Mouse (Mus musculus): ENCODE data around the gene Kcnq5. TPM values are rescaled to one million over a fixed set of nuclear protein-coding genes. Genes with fewer than 3 reads are reported as not detected.
A peak's percentile ranks its signal among the peaks of the same experiment; 100 is the strongest.

Gene Kcnq5
- polyA plus RNA-seq (2015; fragmentation: Nextera tagmentation; extraction: Ambion mirVana), result 2.0 and 2.3 TPM in 2 replicates

GRCm38 (mm10) chr1:21961251-21962082, at the start of gene Kcnq5:
Gene Kcnq5 (minus strand): TSS chr1:21961942.
- H3K4me1 ChIP-seq, result peaks cover 20% of the 10 kb centered on the region
- peak within 1 kb of the TSS; percentile 75 for H3K4me3 ChIP-seq (replicated peaks)
- peaks cover 10% of the 10 kb centered on the region; the same call in 1 of the 2 replicates for H3K27me3 ChIP-seq (replicated peaks)
- peak within 1 kb of the TSS; percentile 64 for H3K27ac ChIP-seq (replicated peaks)
- H3K9ac ChIP-seq (replicated peaks), result peak within 1 kb of the TSS; percentile 65
- H3K4me2 ChIP-seq, result peak within 1 kb of the TSS; percentile 96
- under 1% methylated on average over 65 of the region's 89 CpGs for WGBS
- ATAC-seq (ENCODE audit: low FRiP score), result peak; percentile 83
- H3K9me3 ChIP-seq (replicated peaks), result no peaks in the 10 kb centered on the region
- H3K36me3 ChIP-seq, result no peaks in the 10 kb centered on the region

- ATAC-seq (ENCODE audit: low FRiP score), result no peak
- Histone ChIP-seq H3K36me3 (no peaks in the 10 kb centered on the region), H3K27me3 (replicated peaks) (no peaks in the 10 kb centered on the region), H3K4me3 (replicated peaks) (no peak overlapping the region), H3K9ac (replicated peaks) (no peak overlapping the region), H3K27ac (replicated peaks) (no peak overlapping the region), H3K4me2 (no peak overlapping the region), H3K9me3 (replicated peaks) (no peaks in the 10 kb centered on the region), H3K4me1 (no peaks in the 10 kb centered on the region)
Measured at GRCm38 (mm10) chr1:21979755-21980154, 18.0 kb upstream of the Kcnq5 start.

- Histone ChIP-seq H3K4me3 (replicated peaks) (no peak overlapping the region), H3K27ac (replicated peaks) (no peak overlapping the region), H3K27me3 (replicated peaks) (no peaks in the 10 kb centered on the region), H3K4me2 (no peak overlapping the region), H3K36me3 (no peaks in the 10 kb centered on the region), H3K9ac (replicated peaks) (no peak overlapping the region), H3K9me3 (replicated peaks) (no peaks in the 10 kb centered on the region), H3K4me1 (no peaks in the 10 kb centered on the region)
- ATAC-seq (ENCODE audit: low FRiP score), result no peak
- 80% methylated on average over 1 of the region's 1 CpGs for WGBS
Measured at GRCm38 (mm10) chr1:21979292-21979691, 17.6 kb upstream of the Kcnq5 start.

GRCm38 (mm10) chr1:21974040-21974439, 12.3 kb upstream of the Kcnq5 start:
- no peak overlapping the region for H3K4me2 ChIP-seq
- H3K4me3 ChIP-seq (replicated peaks), result no peak overlapping the region
- no peak overlapping the region for H3K9ac ChIP-seq (replicated peaks)
- H3K27ac ChIP-seq (replicated peaks), result no peak overlapping the region
- 78% methylated on average over 3 of the region's 3 CpGs for WGBS
- H3K27me3 ChIP-seq (replicated peaks), result no peaks in the 10 kb centered on the region
- H3K9me3 ChIP-seq (replicated peaks), result no peaks in the 10 kb centered on the region
- no peaks in the 10 kb centered on the region for H3K4me1 ChIP-seq
- no peaks in the 10 kb centered on the region for H3K36me3 ChIP-seq
- no peak for ATAC-seq (ENCODE audit: low FRiP score)

- ATAC-seq (ENCODE audit: low FRiP score), result no peak
- Histone ChIP-seq H3K9ac (replicated peaks) (no peak overlapping the region), H3K4me3 (replicated peaks) (no peak overlapping the region), H3K27me3 (replicated peaks) (peaks cover 10% of the 10 kb centered on the region; the same call in 1 of the 2 replicates), H3K4me1 (peaks cover 6% of the 10 kb centered on the region), H3K4me2 (no peak overlapping the region), H3K9me3 (replicated peaks) (no peaks in the 10 kb centered on the region), H3K27ac (replicated peaks) (no peak overlapping the region), H3K36me3 (no peaks in the 10 kb centered on the region)
- WGBS, result 94% methylated on average over 3 of the region's 3 CpGs
Measured at GRCm38 (mm10) chr1:21967139-21967538, 5.4 kb upstream of the Kcnq5 start.

GRCm38 (mm10) chr1:21962896-21963864, 1.4 kb upstream of the Kcnq5 start:
- WGBS, result 61% methylated on average over 16 of the region's 16 CpGs
- Histone ChIP-seq H3K9ac (replicated peaks) (no peak overlapping the region), H3K4me2 (peak overlapping the region; percentile 96; the same call in 1 of the 2 replicates), H3K36me3 (no peaks in the 10 kb centered on the region), H3K27me3 (replicated peaks) (peaks cover 10% of the 10 kb centered on the region; the same call in 1 of the 2 replicates), H3K9me3 (replicated peaks) (no peaks in the 10 kb centered on the region), H3K4me1 (peaks cover 20% of the 10 kb centered on the region), H3K4me3 (replicated peaks) (no peak overlapping the region), H3K27ac (replicated peaks) (no peak overlapping the region)
- no peak for ATAC-seq (ENCODE audit: low FRiP score)

- Histone ChIP-seq H3K9ac (replicated peaks) (peak overlapping the region; percentile 65), H3K9me3 (replicated peaks) (no peaks in the 10 kb centered on the region), H3K4me1 (peaks cover 20% of the 10 kb centered on the region), H3K4me3 (replicated peaks) (peak overlapping the region; percentile 75), H3K27me3 (replicated peaks) (peaks cover 10% of the 10 kb centered on the region; the same call in 1 of the 2 replicates), H3K27ac (replicated peaks) (no peak overlapping the region), H3K4me2 (peak overlapping the region; percentile 96), H3K36me3 (no peaks in the 10 kb centered on the region)
- ATAC-seq (ENCODE audit: low FRiP score), result peak; percentile 30
- WGBS, result 1% methylated on average over 19 of the region's 19 CpGs
Measured at GRCm38 (mm10) chr1:21962083-21962471, 335 bp upstream of the Kcnq5 start.

GRCm38 (mm10) chr1:21960421-21961250, 1.1 kb downstream of the Kcnq5 start:
- WGBS, result under 1% methylated on average over 48 of the region's 48 CpGs
- Histone ChIP-seq H3K4me2 (peak overlapping the region; percentile 96), H3K36me3 (no peaks in the 10 kb centered on the region), H3K9ac (replicated peaks) (peak overlapping the region; percentile 65), H3K27me3 (replicated peaks) (peaks cover 10% of the 10 kb centered on the region; the same call in 1 of the 2 replicates), H3K4me3 (replicated peaks) (peak overlapping the region; percentile 75), H3K9me3 (replicated peaks) (no peaks in the 10 kb centered on the region), H3K4me1 (peaks cover 20% of the 10 kb centered on the region), H3K27ac (replicated peaks) (peak overlapping the region; percentile 64; the same call in 1 of the 2 replicates)
- peak; percentile 70 for ATAC-seq (ENCODE audit: low FRiP score)

GRCm38 (mm10) chr1:21959648-21960285, 2.0 kb downstream of the Kcnq5 start:
- WGBS, result 32% methylated on average over 8 of the region's 8 CpGs
- H3K4me1 ChIP-seq, result peaks cover 20% of the 10 kb centered on the region
- H3K27ac ChIP-seq (replicated peaks), result no peak overlapping the region

GRCm38 (mm10) chr1:21958013-21958412, 3.7 kb downstream of the Kcnq5 start:
- H3K4me3 ChIP-seq (replicated peaks), result no peak overlapping the region
- WGBS, result 56% methylated on average over 4 of the region's 4 CpGs
- no peak overlapping the region for H3K9ac ChIP-seq (replicated peaks)
- H3K27ac ChIP-seq (replicated peaks), result no peak overlapping the region
- H3K4me2 ChIP-seq, result no peak overlapping the region
- H3K27me3 ChIP-seq (replicated peaks), result peaks cover 1% of the 10 kb centered on the region; the same call in 1 of the 2 replicates
- peaks cover 20% of the 10 kb centered on the region for H3K4me1 ChIP-seq
- no peaks in the 10 kb centered on the region for H3K9me3 ChIP-seq (replicated peaks)
- H3K36me3 ChIP-seq, result no peaks in the 10 kb centered on the region
- ATAC-seq (ENCODE audit: low FRiP score), result no peak

More at GRCm38 (mm10) chr1:21959648-21960285, 2.0 kb downstream of the Kcnq5 start:
- Histone ChIP-seq H3K4me3 (replicated peaks) (peak overlapping the region; percentile 75), H3K4me2 (peak overlapping the region; percentile 96), H3K9ac (replicated peaks) (no peak overlapping the region), H3K27me3 (replicated peaks) (peaks cover 10% of the 10 kb centered on the region; the same call in 1 of the 2 replicates), H3K36me3 (no peaks in the 10 kb centered on the region), H3K9me3 (replicated peaks) (no peaks in the 10 kb centered on the region)
- ATAC-seq (ENCODE audit: low FRiP score), result no peak

All from neural tube, embryonic 15.5 days (tissue).